Mouse (Mus musculus) thymus, adult 2 months (tissue): ENCODE measurements around the gene Foxo6. TPM values are rescaled to one million over a fixed set of nuclear protein-coding genes. Genes with fewer than 3 reads are reported as not detected.
A peak's percentile ranks its signal among the peaks of the same experiment; 100 is the strongest.

Experiments used
- DNase-seq: peaks from one replicate; pipeline ENCODE4 v3.0.0; 2021
- H3K27ac ChIP-seq: fragments of 200-500 bp; 2 replicates; pipeline ENCODE4 v1.5.1; 2012; ENCODE audit warnings: low read length, control low read depth; ENCODE audit not compliant: control insufficient read depth, insufficient read depth
- H3K27me3 ChIP-seq: fragments of 200-500 bp; 2 replicates; pipeline ENCODE4 v1.6.1; 2012; ENCODE audit warnings: mild to moderate bottlenecking, low read length, moderate library complexity, mixed read lengths; ENCODE audit not compliant: control insufficient read depth, insufficient read depth
- H3K36me3 ChIP-seq: fragments of 200-500 bp; 2 replicates; pipeline ENCODE4 v1.6.1; 2012; ENCODE audit warnings: mild to moderate bottlenecking, low read length, moderate library complexity; ENCODE audit not compliant: control insufficient read depth, insufficient read depth
- H3K4me1 ChIP-seq: fragments of 200-500 bp; replicated peaks from 2 replicates; pipeline ENCODE4 v1.6.1; 2012; ENCODE audit warnings: low read length; ENCODE audit not compliant: control insufficient read depth, insufficient read depth
- H3K4me3 ChIP-seq: fragments of 200-500 bp; 2 replicates; pipeline ENCODE4 v1.5.1; 2012; ENCODE audit warnings: mild to moderate bottlenecking, low read length, control low read depth, moderate library complexity; ENCODE audit not compliant: control insufficient read depth, insufficient read depth
- CTCF ChIP-seq: fragments of 200-500 bp; IDR thresholded peaks from 2 replicates; pipeline ENCODE4 v1.5.1; 2012; ENCODE audit warnings: mild to moderate bottlenecking, control low read depth, low read length, moderate library complexity, borderline replicate concordance; ENCODE audit not compliant: control insufficient read depth, poor library complexity, insufficient read depth; ENCODE audit errors: extremely low read depth
- POLR2A ChIP-seq: fragments of 200-500 bp; IDR thresholded peaks from 2 replicates; pipeline ENCODE4 v1.6.1; 2012; ENCODE audit warnings: mild to moderate bottlenecking, low read length, control low read depth, moderate library complexity; ENCODE audit not compliant: control insufficient read depth, poor library complexity, insufficient read depth; ENCODE audit errors: extremely low read depth
- WGBS: fragments of 180-500 bp; shearing (Covaris S2); methylation state at CpG from one replicate; pipeline ENCODE4 v1.1.7; 2018; 5-methylcytosine and 5-hydroxymethylcytosine counted together
- polyA plus RNA-seq: library from polyadenylated mRNA; depleted of rRNA; stranded (reverse); fragments of >200 nt; gene quantifications from 2 replicates; pipeline ENCODE4 v1.2.3, GENCODE M21; 2012

Gene Foxo6
- polyA plus RNA-seq, 1 experiment = 0.82 TPM

- no peak for DNase-seq
- no peak for TF ChIP-seq CTCF
- TF ChIP-seq POLR2A = no peak
- Histone ChIP-seq H3K4me1 (no peaks in the 10 kb centered on the region), H3K27me3 (no peaks in the 10 kb centered on the region), H3K36me3 (no peaks in the 10 kb centered on the region), H3K27ac (no peak overlapping the region), H3K4me3 (no peak overlapping the region)
- 79% methylated on average over 4 of the region's 4 CpGs for WGBS
Observed at GRCm38 (mm10) chr4:120231982-120232381, 55.2 kb downstream of the Foxo6 start.

GRCm38 (mm10) chr4:120230256-120230649 lies 56.9 kb downstream of the Foxo6 start:
- peak; percentile 71 for DNase-seq
- WGBS = 11% methylated on average over 6 of the region's 6 CpGs
- Histone ChIP-seq H3K27ac (no peak overlapping the region), H3K4me1 (no peaks in the 10 kb centered on the region), H3K4me3 (no peak overlapping the region), H3K36me3 (no peaks in the 10 kb centered on the region), H3K27me3 (no peaks in the 10 kb centered on the region)
- TF ChIP-seq CTCF (peak; percentile 94; the same call in 1 of the 2 replicates), POLR2A (no peak)

- TF ChIP-seq CTCF (no peak), POLR2A (no peak)
- WGBS = 78% methylated on average over 13 of the region's 13 CpGs
- Histone ChIP-seq H3K4me3 (no peak overlapping the region), H3K36me3 (no peaks in the 10 kb centered on the region), H3K27me3 (no peaks in the 10 kb centered on the region), H3K27ac (no peak overlapping the region), H3K4me1 (no peaks in the 10 kb centered on the region)
- DNase-seq = no peak
Observed at GRCm38 (mm10) chr4:120229505-120230255, 57.5 kb downstream of the Foxo6 start.

GRCm38 (mm10) chr4:120228613-120229012 lies 58.5 kb downstream of the Foxo6 start:
- DNase-seq = no peak
- H3K36me3 ChIP-seq = no peaks in the 10 kb centered on the region
- H3K4me1 ChIP-seq = no peaks in the 10 kb centered on the region
- 94% methylated on average over 3 of the region's 3 CpGs for WGBS
- TF ChIP-seq CTCF (no peak), POLR2A (no peak)
- H3K27me3 ChIP-seq = no peaks in the 10 kb centered on the region
- H3K4me3 ChIP-seq = no peak overlapping the region
- no peak overlapping the region for H3K27ac ChIP-seq

DNA sequence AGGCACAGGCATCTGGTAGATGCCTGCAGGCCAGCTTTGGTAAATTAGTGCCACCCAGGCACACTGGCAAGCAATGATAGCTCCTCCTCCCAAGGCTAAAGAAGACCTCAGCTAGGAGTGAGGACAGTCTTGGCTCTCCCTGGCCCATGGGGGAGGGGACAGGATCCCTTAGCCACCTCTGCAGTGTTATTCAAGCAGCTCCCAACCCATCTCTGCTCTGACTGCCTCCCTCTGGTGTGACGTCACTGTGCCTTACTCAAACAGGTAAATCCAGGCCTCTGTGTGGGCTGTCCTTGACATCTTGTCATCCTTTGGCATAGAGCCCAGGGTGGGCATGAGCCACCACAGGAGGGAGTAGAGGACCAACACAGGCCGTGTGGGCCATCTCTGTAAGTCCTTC lies 59.9 kb downstream of the Foxo6 start:
- no peak for TF ChIP-seq CTCF
- no peak for TF ChIP-seq POLR2A
- WGBS = 64% methylated on average over 2 of the region's 2 CpGs
- no peak overlapping the region for H3K4me3 ChIP-seq
- H3K36me3 ChIP-seq = no peaks in the 10 kb centered on the region
- no peak for DNase-seq
- no peaks in the 10 kb centered on the region for H3K27me3 ChIP-seq
- H3K27ac ChIP-seq = no peak overlapping the region
- H3K4me1 ChIP-seq = no peaks in the 10 kb centered on the region

- no peaks in the 10 kb centered on the region for H3K4me1 ChIP-seq
- no peaks in the 10 kb centered on the region for H3K27me3 ChIP-seq
- no peak for DNase-seq
- 94% methylated on average over 4 of the region's 4 CpGs for WGBS
- no peak overlapping the region for H3K27ac ChIP-seq
- H3K36me3 ChIP-seq = no peaks in the 10 kb centered on the region
- H3K4me3 ChIP-seq = no peak overlapping the region
- TF ChIP-seq CTCF (no peak), POLR2A (no peak)
Observed at GRCm38 (mm10) chr4:120226682-120227081, 60.5 kb downstream of the Foxo6 start.

- Histone ChIP-seq H3K36me3 (no peaks in the 10 kb centered on the region), H3K27ac (no peak overlapping the region), H3K4me3 (no peak overlapping the region), H3K4me1 (no peaks in the 10 kb centered on the region), H3K27me3 (no peaks in the 10 kb centered on the region)
- WGBS = 30% methylated on average over 6 of the region's 6 CpGs
- TF ChIP-seq CTCF (peak; percentile 58; the same call in 1 of the 2 replicates), POLR2A (no peak)
- DNase-seq = peak; percentile 64
Observed at GRCm38 (mm10) chr4:120225135-120225780, 61.9 kb downstream of the Foxo6 start.
